Mouse (Mus musculus): ENCODE measurements around the gene Gpr162.

- TF ChIP-seq POLR2A (IDR thresholded peaks at IDR 0.05; ENCODE audit: borderline replicate concordance, low read depth, low read length) (no peak), CTCF (IDR thresholded peaks at IDR 0.05; ENCODE audit: low read depth, low read length) (no peak)
These were observed 24.0 kb downstream of the Gpr162 start for GRCm38 (mm10) chr6:124839805-124840204.
